Mouse (Mus musculus): Measurements from ENCODE around the gene Lenep. TPM values are rescaled to one million over a fixed set of nuclear protein-coding genes. Genes with fewer than 3 reads are reported as not detected.
A peak's percentile ranks its signal among the peaks of the same experiment; 100 is the strongest.

Lenep gene
- polyA plus RNA-seq, 1 experiment from 2014 or later: not detected

DNA sequence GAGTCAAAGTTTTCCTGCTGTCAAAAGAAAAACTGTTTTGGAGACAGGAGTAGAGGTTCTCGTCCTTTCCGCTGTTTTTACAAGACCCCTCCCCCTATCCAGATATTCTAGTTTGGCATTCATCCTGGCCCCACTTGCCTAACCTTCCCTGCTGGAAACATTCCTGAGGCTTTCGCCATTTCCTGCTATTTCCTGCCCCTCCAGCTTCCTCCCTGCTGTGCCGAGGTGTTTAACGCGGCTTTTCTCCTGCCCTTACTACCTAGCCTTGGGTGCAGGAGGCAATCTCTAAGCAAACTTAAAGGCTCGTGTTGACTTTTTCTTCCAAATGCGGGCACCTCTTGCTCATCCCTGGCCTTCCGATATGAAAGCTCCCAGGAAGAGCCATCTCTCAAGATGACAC lies 17.0 kb upstream of the Lenep start:
- Histone ChIP-seq H3K36me3 (peaks cover 34% of the 10 kb centered on the region), H3K27ac (replicated peaks) (peak overlapping the region; percentile 98), H3K9me3 (no peaks in the 10 kb centered on the region), H3K4me1 (peaks cover 63% of the 10 kb centered on the region), H3K27me3 (replicated peaks) (no peaks in the 10 kb centered on the region), H3K4me3 (peak overlapping the region; percentile 74), H3K4me2 (peak overlapping the region; percentile 84), H3K9ac (peak overlapping the region; percentile 85)
- ATAC-seq (ENCODE audit: extremely low read depth, insufficient number of reproducible peaks, low FRiP score, low TSS enrichment): no peak
- WGBS: 2% methylated on average over 9 of the region's 9 CpGs

DNA sequence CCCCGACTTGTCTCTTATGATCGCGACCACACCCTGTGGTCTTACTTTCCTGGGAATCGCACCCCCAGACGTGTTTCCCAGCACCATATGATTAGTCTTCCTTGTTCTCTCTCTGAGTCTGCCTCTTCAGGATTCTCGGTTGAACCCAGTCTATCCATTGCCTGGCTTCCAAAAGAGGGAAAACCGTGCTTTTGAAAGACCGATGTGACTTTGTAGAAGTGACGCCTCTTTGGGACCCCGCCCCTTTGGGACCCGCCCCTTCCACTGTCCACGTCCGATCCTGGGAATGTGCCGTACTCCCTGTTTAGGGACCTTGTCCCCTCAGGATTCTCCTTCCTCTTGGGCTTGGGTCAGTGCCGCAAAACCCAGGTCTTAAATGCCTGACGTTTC lies 16.3 kb upstream of the Lenep start:
- Histone ChIP-seq H3K4me2 (peak overlapping the region; percentile 84), H3K4me1 (peaks cover 57% of the 10 kb centered on the region), H3K9ac (peak overlapping the region; percentile 85), H3K4me3 (peak overlapping the region; percentile 74), H3K27me3 (replicated peaks) (no peaks in the 10 kb centered on the region), H3K27ac (replicated peaks) (peak overlapping the region; percentile 98), H3K36me3 (peaks cover 34% of the 10 kb centered on the region), H3K9me3 (no peaks in the 10 kb centered on the region)
- peak; percentile 15; the same call in 1 of the 2 replicates for ATAC-seq (ENCODE audit: extremely low read depth, insufficient number of reproducible peaks, low FRiP score, low TSS enrichment)
- under 1% methylated on average over 16 of the region's 16 CpGs for WGBS

DNA sequence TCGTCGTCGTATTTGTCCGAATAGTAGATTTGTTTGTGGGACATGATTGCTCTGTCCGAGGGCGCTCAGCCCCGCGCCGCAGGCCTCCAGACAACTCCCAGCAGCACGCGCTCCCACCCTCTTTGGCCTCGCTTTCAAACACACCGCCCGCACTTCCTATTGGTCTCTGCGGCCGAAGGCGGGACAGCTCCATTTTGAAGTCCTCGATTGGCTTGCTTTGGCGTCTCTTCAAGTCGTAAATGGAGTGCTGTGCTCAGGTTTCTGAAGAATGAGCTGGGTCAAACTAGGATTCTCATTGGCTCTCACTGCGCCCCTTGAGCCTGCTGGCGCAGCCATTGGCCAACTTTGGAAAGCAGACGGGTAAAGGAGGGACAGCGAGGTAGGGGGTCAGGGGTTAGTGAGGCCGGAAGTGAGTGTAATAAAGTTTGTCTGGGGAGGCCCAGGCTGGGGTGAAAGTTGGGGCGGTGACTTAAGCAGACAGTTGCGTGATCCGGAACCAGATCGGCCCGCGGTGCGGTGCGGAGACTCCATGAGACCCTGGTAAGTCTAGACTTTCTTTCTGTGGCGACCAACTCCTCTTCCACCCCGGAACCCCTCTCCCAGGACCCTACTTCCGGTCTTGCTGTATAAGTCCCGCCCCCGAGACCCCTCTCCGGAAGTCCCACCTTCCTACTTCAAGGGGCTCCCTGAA lies 15.7 kb upstream of the Lenep start, which contains the start of the genes Cks1b and Shc1:
Gene Cks1b (minus strand): TSS at position 214 of the 691 bp plus-strand sequence.
Gene Shc1 (plus strand): TSS at position 274 of the 691 bp plus-strand sequence.
- no peaks in the 10 kb centered on the region for H3K9me3 ChIP-seq
- H3K4me2 ChIP-seq: peak within 1 kb of the TSS; percentile 84
- 1% methylated on average over 39 of the region's 39 CpGs for WGBS
- no peaks in the 10 kb centered on the region for H3K27me3 ChIP-seq (replicated peaks)
- H3K36me3 ChIP-seq: peaks cover 33% of the 10 kb centered on the region
- peak within 1 kb of the TSS; percentile 74 for H3K4me3 ChIP-seq
- peak within 1 kb of the TSS; percentile 98 for H3K27ac ChIP-seq (replicated peaks)
- H3K4me1 ChIP-seq: peaks cover 51% of the 10 kb centered on the region
- ATAC-seq (ENCODE audit: extremely low read depth, insufficient number of reproducible peaks, low FRiP score, low TSS enrichment): peak; percentile 82
- H3K9ac ChIP-seq: peak within 1 kb of the TSS; percentile 85

DNA sequence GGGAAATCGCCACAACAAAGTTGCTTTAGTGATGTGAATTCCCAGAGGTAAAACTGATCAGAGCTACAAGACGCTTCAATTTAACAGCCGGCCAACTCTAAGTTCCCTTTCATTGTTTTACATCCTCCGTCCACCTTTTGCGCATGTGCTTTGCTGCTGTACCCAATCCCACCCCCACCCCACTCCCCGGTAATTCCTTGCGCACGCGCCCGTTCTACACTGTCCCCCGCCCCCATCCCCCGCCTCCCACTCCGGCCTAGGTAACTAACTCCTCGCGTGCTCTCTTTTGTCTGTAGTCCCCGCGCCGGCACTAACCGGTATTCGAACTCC lies 15.2 kb upstream of the Lenep start:
- H3K36me3 ChIP-seq: peaks cover 36% of the 10 kb centered on the region
- peak overlapping the region; percentile 84 for H3K4me2 ChIP-seq
- H3K4me1 ChIP-seq: peaks cover 46% of the 10 kb centered on the region
- H3K27me3 ChIP-seq (replicated peaks): no peaks in the 10 kb centered on the region
- peak overlapping the region; percentile 74 for H3K4me3 ChIP-seq
- H3K9ac ChIP-seq: peak overlapping the region; percentile 80
- ATAC-seq (ENCODE audit: extremely low read depth, insufficient number of reproducible peaks, low FRiP score, low TSS enrichment): 0 out of 2 replicates have a peak, but pooled peaks have one; percentile 0
- no peaks in the 10 kb centered on the region for H3K9me3 ChIP-seq
- peak overlapping the region; percentile 78 for H3K27ac ChIP-seq (replicated peaks)
- under 1% methylated on average over 20 of the region's 20 CpGs for WGBS

DNA sequence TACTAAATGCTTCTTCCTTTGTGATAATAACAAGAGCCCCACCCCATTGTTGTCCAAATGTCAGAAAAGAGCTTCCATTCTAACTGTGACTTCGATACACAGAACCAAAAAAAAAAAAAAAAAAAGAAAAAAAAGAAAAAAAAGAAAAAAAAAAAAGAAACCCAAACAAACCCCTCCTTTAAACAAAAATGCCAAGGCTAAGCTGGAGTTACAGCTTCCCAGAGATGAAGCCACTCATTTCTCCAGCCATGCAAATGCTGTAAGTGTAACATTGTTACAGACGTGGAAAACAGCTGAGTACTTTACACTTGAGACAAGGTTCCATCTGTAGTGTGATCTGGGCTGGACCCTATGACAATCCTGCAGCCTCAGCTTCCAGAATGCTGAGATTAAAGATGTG lies 14.5 kb upstream of the Lenep start:
- peak overlapping the region; percentile 78 for H3K27ac ChIP-seq (replicated peaks)
- no peaks in the 10 kb centered on the region for H3K9me3 ChIP-seq
- no peak for ATAC-seq (ENCODE audit: extremely low read depth, insufficient number of reproducible peaks, low FRiP score, low TSS enrichment)
- H3K4me2 ChIP-seq: peak overlapping the region; percentile 84
- WGBS: 23% methylated on average over 2 of the region's 2 CpGs
- peaks cover 36% of the 10 kb centered on the region for H3K36me3 ChIP-seq
- peak overlapping the region; percentile 80 for H3K9ac ChIP-seq
- peaks cover 39% of the 10 kb centered on the region for H3K4me1 ChIP-seq
- H3K4me3 ChIP-seq: peak overlapping the region; percentile 74
- H3K27me3 ChIP-seq (replicated peaks): no peaks in the 10 kb centered on the region

DNA sequence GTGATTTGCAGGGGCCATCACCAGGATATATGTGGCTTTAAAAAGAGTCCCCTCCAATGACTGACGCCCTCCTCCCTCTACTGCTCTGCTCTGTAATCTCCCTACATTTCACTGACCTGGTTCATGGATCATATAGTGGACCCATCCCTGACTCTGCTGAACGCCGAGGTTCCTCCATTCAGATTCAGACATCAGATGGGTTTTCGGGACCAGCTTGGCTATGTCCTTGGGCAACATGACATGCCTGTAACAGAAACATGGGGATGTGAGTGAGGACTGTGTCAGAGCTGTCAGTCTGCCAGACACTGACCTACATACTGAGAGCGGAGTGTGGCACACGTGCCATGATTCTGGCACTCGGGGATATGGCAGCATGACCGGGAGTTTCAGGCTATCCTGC lies 13.6 kb upstream of the Lenep start:
- no peak overlapping the region for H3K4me3 ChIP-seq
- H3K36me3 ChIP-seq: peaks cover 36% of the 10 kb centered on the region
- WGBS: 91% methylated on average over 8 of the region's 8 CpGs
- peaks cover 33% of the 10 kb centered on the region for H3K4me1 ChIP-seq
- 0 out of 2 replicates have a peak overlapping the region, but pooled peaks have one; percentile 0 for H3K9ac ChIP-seq
- no peak overlapping the region for H3K27ac ChIP-seq (replicated peaks)
- ATAC-seq (ENCODE audit: extremely low read depth, insufficient number of reproducible peaks, low FRiP score, low TSS enrichment): no peak
- H3K4me2 ChIP-seq: peak overlapping the region; percentile 84; the same call in 1 of the 2 replicates
- no peaks in the 10 kb centered on the region for H3K9me3 ChIP-seq
- H3K27me3 ChIP-seq (replicated peaks): no peaks in the 10 kb centered on the region

DNA sequence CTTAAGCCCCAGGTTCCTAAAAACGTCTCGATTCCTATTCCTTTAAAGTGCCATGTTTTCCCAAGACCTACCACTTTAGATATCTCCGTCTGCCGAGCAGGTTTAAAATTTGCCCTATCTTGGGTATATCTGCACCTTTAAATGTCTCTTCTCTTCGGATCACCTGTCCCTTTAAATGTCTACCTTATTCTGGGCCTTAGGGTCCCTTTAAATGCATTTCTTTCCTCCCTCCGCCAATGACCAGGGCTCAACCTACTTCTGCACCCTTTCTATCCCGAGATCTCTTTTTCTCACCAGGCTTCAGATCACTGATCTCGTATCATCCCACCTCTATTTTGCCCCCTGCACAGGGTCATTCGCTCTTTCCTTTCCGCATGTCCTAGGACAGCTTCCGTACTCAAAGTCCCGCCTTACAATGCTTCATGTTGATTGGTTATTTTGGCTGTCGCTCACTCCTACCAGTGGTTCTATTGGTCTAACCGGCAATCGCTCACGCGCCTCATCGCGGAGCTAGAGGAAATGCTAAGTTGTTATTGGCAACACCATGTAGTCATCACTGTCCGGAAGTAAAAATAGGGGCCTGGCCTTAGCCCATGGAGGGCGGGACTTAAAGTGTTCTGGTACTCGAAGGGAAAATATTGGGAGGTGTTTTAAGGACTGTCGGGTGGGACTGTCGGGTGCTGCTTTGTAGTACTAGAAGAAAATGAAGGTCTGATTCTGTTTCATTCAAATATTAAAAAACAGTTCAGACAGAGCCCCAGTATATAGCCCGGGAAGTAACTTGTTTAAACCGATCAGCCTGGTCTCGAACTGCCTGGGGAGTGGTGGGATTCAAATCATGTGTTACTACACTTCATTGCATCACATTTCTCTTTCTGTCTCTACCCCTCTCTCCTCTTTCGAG lies 9.1 kb upstream of the Lenep start, which contains the start of gene Flad1:
Gene Flad1 (minus strand): TSS at position 381 of the 904 bp plus-strand sequence.
- WGBS: 6% methylated on average over 28 of the region's 28 CpGs
- peaks cover 16% of the 10 kb centered on the region for H3K4me1 ChIP-seq

DNA sequence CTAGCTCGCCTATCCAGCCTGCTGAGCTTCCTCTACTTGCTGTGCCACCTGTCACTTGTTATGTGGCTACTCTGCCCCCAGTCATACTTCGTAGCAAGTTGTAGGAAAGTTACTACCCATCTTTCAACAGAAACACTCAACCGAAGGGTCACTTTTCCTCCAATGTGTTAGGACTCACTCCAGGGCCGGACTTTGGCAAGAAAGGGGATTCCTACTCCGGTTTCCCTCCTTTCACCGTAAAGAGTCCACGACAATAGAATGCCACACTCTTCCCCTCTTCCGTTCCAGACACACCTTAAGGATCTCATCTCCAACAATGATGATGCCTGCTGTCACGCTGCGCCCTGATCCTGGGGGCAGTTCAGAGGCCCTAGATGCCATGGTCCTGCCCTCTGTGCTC lies 8.3 kb upstream of the Lenep start:
- no peaks in the 10 kb centered on the region for H3K9me3 ChIP-seq
- peak overlapping the region; percentile 87 for H3K4me2 ChIP-seq
- peak overlapping the region; percentile 63 for H3K4me3 ChIP-seq
- WGBS: 79% methylated on average over 10 of the region's 10 CpGs
- peaks cover 56% of the 10 kb centered on the region for H3K36me3 ChIP-seq
- H3K27me3 ChIP-seq (replicated peaks): no peaks in the 10 kb centered on the region
- peaks cover 10% of the 10 kb centered on the region for H3K4me1 ChIP-seq
- 0 out of 2 replicates have a peak overlapping the region, but pooled peaks have one; percentile 59 for H3K27ac ChIP-seq (replicated peaks)
- peak overlapping the region; percentile 85 for H3K9ac ChIP-seq
- no peak for ATAC-seq (ENCODE audit: extremely low read depth, insufficient number of reproducible peaks, low FRiP score, low TSS enrichment)

More for the DNA sequence above, 9.1 kb upstream of the Lenep start, which contains the start of gene Flad1:
- Histone ChIP-seq H3K27ac (replicated peaks) (peak within 1 kb of the TSS; percentile 59), H3K9ac (peak within 1 kb of the TSS; percentile 85), H3K4me3 (peak within 1 kb of the TSS; percentile 63), H3K9me3 (no peaks in the 10 kb centered on the region), H3K27me3 (replicated peaks) (no peaks in the 10 kb centered on the region), H3K36me3 (peaks cover 58% of the 10 kb centered on the region), H3K4me2 (peak within 1 kb of the TSS; percentile 87)
- peak; percentile 98 for ATAC-seq (ENCODE audit: extremely low read depth, insufficient number of reproducible peaks, low FRiP score, low TSS enrichment)

DNA sequence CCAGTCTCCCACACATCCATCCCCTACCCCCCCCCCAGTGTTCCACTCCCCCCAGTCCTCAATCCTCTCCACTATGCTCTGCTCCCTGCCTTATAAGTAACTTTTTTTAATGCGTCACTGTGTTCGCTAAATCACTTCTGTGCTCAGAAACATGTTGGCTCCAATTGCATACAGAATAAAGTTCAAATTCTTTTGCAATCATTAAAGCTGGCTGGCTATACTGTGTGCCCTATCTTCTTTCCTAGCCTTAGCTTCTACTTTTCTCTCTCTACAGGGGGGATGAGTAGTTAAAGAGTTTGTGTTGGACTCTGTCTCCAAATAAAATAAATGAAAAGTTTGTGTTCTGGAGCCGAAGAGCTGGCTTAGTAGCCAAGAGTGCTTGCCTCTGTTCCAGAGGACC lies 7.1 kb upstream of the Lenep start:
- no peak overlapping the region for H3K9ac ChIP-seq
- H3K36me3 ChIP-seq: peaks cover 56% of the 10 kb centered on the region
- H3K9me3 ChIP-seq: no peaks in the 10 kb centered on the region
- no peaks in the 10 kb centered on the region for H3K27me3 ChIP-seq (replicated peaks)
- ATAC-seq (ENCODE audit: extremely low read depth, insufficient number of reproducible peaks, low FRiP score, low TSS enrichment): no peak
- H3K4me3 ChIP-seq: no peak overlapping the region
- no peak overlapping the region for H3K27ac ChIP-seq (replicated peaks)
- H3K4me2 ChIP-seq: no peak overlapping the region
- peaks cover 10% of the 10 kb centered on the region for H3K4me1 ChIP-seq
- WGBS: 88% methylated on average over 3 of the region's 3 CpGs

DNA sequence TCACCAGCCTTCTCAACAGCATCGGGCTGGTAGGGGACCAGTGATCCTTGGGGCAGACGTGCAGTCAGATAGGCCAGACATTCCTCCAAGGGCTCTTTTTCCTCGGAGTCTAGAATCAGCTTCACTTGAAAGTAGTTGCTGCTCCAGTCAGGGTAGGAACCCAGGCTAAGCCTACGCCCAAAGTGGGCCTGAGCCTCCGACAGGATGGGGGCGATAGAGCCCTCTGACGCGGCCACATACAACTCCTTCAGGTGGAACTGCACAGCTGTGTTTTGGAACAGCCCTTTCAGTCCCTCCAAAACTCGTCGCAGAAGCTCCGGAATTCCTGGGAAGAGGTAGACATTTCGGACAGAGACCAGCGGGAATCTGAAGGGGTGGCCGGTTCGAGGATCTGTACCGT lies 5.9 kb upstream of the Lenep start:
- ATAC-seq (ENCODE audit: extremely low read depth, insufficient number of reproducible peaks, low FRiP score, low TSS enrichment): no peak
- Histone ChIP-seq H3K4me3 (no peak overlapping the region), H3K4me1 (peaks cover 10% of the 10 kb centered on the region), H3K9me3 (no peaks in the 10 kb centered on the region), H3K27me3 (replicated peaks) (no peaks in the 10 kb centered on the region), H3K9ac (no peak overlapping the region), H3K36me3 (peaks cover 57% of the 10 kb centered on the region), H3K4me2 (no peak overlapping the region), H3K27ac (replicated peaks) (no peak overlapping the region)
- 48% methylated on average over 16 of the region's 16 CpGs for WGBS

DNA sequence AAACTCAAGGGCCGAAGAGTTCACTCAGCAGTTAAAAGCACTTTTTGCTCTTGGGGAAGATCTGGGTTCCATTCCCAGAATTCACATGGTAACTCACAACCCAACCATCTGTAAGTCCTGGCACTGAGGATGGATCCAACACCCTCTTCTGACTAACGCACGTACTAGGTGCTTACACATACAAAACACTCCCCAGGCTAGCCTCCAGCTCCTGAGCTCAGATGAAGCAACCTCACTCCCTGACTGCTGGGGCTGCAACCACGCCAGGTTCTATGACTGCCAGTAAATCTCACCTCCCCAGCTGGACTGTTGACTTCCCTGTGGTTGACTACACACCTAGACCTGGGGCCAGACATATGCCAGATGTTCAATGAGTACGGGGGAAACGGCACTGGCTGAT lies 4.3 kb upstream of the Lenep start:
- no peak for ATAC-seq (ENCODE audit: extremely low read depth, insufficient number of reproducible peaks, low FRiP score, low TSS enrichment)
- Histone ChIP-seq H3K4me3 (no peak overlapping the region), H3K27me3 (replicated peaks) (no peaks in the 10 kb centered on the region), H3K4me1 (peaks cover 10% of the 10 kb centered on the region), H3K4me2 (no peak overlapping the region), H3K9me3 (no peaks in the 10 kb centered on the region), H3K9ac (no peak overlapping the region), H3K27ac (replicated peaks) (no peak overlapping the region), H3K36me3 (peaks cover 67% of the 10 kb centered on the region)
- 92% methylated on average over 6 of the region's 6 CpGs for WGBS
